Mouse (Mus musculus) c-Kit-positive CD71-positive TER-119-positive erythroid progenitor cells, embryonic 14.5 days (primary cell): ENCODE measurements around the gene Pimreg.
A peak's percentile ranks its signal among the peaks of the same experiment; 100 is the strongest.

Experiments used
- DNase-seq: peaks from one replicate; pipeline ENCODE4 v3.0.0-alpha.2; 2013; ENCODE audit warnings: low spot score

Gene Pimreg

DNA sequence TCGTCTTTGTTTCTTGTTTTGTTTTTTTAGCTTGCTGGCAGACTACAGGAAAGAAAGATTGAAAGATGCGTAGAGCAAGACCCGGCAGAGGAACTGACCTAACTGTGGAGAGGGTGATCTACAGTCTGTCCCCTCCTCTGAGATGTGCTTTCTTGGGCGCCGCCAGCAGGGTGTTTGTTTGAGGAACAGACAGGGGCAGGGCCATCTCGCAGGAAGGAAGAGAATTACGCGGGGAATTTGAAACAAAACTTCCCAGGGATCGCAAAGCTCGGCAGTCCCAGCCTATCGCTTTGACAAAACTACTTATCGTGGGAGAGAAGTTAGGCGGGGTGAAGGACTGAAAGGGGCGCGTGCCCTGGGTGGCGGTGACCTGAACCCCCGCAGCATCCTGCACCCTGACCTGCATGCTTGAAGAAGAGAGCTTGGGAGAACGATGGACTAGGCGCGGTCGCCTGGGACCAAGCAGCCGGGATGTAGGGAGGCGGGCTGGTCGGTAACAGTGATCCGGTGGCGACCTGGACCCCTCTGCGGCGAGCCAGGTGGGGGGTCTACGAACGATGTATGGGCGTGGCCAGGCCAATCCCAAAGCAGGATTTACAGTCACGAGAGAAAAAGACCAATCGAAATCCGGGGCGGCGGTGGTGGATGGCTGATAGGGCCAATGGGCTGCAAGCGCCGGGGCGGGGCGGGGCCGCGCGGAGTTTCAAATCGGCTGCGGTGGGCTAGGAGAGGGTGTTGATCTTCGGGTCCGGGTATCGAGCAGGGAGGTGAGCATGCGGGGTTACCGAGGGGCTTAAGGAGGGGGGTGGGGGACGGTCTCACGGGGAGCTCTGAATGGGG lies at the start of gene Pimreg:
Gene Pimreg, plus strand, starts transcription at position 265 of the 840 bp plus-strand sequence.
- peak; percentile 55 for DNase-seq

DNA sequence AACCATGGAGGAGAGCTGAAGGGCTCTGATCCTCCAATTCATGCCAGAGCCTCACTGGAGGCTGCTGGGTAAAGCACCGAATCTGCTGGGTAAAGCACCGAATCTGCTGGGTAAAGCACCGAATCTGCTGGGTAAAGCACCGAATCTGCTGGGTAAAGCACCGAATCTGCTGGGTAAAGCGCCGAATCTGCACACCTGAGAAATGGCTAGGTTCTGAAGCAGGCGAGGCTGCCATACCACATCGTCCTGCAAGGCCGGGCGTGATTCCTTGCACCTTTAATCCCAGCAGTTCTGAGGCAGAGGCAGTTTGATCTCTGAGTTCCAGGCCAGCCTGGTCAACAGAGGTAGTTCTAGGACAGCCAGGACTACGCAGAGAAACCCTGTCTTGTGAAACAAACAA lies 49.4 kb upstream of the Pimreg start:
- DNase-seq, result no peak

GRCm38 (mm10) chr11:71995968-71996511 lies 45.8 kb upstream of the Pimreg start:
- DNase-seq, result no peak

DNA sequence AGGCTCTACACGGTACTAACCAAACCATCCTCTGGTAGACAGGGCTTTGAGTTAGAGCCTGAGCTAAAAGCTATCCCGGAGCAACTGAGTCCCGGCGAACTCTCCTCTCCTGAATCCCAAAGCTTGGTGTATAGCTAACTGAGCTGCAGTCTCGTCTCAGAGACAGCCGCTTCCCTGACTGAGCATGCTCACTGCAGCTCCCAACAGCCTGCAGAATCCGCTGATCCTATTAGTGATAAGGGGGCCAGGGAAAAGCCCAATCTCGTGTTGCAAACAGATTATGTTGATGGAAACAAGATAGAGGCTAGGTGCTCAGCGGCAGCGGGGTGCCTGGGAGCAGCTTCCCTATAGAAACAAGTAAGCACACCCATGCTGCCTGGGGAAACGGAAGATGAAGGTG lies 45.0 kb upstream of the Pimreg start:
- DNase-seq, result no peak

- no peak for DNase-seq
Observed at GRCm38 (mm10) chr11:72000194-72000593, 41.6 kb upstream of the Pimreg start.

GRCm38 (mm10) chr11:72002138-72002853 lies 39.5 kb upstream of the Pimreg start:
- peak; percentile 24 for DNase-seq

DNA sequence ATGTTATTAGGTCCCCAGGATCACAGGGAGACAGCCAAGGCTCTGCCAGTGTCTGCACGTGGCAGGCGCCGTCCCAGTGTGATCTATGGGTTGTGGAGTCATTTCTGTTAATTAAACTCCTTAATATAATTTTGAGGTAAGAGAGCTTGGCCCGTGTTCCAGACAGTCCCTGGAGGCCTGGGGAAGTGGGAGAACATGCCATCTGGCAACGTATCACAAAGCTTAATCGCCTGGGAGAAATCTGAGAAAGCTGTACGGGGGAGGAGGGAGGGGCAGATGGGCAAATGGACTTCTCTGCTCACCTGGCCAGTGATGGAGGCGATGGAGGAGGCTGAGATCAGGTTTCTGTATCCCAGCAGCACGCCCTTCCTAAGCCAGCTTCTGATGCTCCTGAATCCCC lies 38.7 kb upstream of the Pimreg start:
- DNase-seq, result no peak

- no peak for DNase-seq
Observed at GRCm38 (mm10) chr11:72005547-72005946, 36.3 kb upstream of the Pimreg start.

DNA sequence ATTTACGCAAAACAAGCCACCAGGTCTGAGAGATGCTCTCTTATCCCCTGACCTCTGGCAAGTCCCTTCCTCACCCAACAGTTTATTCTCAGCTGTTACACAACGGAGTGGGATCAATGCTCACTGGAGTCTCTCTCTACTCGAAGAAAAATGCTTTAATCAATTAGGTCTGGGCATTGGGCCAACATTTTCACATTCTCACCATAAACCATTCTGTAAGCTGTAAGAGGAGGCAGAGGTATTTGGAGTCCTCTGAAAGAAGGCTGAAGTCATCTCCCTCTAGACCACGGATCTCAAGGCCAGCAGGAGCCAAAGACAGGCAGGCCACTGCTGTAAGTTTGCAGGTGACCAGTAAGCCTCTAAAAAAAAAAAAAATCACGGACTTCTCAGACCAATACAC lies 31.5 kb upstream of the Pimreg start:
- DNase-seq, result no peak

DNA sequence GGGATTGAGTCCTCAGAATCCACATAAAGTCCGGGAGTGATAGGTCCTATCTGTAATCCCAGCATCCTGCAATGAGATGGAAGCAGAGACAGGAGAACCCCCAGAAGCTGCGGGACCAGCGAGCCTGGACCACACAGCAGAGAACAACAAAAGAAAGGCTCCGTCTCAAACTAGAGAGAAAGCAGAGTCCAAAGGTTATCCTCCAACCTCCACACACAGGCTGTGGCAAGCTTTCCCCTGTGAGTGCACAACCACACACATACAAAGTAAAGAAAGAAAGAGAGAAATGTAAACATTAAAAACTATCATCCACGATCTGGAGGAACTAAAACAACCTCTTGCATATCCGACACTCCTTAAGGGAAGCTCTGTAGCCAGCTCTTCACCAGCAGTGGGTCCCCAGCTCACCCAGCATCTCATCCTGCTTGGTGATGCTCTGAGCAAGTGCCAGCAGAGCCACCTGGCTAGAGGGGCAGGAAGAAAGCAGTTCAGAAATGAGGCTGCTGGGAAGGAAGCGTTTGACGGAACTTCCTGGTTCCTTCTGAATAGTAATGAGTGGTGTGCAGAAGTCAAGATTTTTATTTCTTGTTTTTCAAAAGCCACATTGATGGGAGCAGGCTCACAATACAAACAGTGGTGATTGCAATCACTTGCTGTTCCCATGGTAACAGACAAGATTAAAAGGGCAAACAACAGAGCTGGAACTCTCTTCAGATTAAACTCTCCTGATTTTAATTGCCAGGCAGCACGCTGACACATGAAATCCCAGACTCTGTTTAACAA lies 30.7 kb upstream of the Pimreg start:
- DNase-seq, result no peak

- no peak for DNase-seq
Observed at GRCm38 (mm10) chr11:72011955-72012354, 29.9 kb upstream of the Pimreg start.

- no peak for DNase-seq
Observed at GRCm38 (mm10) chr11:72014674-72015073, 27.2 kb upstream of the Pimreg start.

- DNase-seq, result no peak
Observed at GRCm38 (mm10) chr11:72016518-72017252, 25.1 kb upstream of the Pimreg start.

DNA sequence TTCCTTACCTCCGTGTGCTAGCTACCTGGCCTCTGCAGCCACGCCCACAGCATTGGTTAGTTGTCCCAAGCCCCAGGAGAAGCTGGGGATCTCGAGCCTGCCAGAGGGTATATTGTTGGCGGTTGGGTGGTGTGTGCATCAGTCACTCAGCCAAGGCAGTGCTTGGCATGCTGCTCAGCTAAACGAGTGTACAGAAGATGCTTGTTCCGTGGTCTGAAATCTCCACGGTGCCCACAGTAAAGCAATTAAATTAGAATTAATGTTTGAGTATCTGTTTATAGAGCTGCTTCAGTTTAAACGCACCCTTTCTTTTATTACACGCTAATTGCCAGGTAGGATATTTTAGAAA lies 24.6 kb upstream of the Pimreg start:
- DNase-seq, result no peak

DNA sequence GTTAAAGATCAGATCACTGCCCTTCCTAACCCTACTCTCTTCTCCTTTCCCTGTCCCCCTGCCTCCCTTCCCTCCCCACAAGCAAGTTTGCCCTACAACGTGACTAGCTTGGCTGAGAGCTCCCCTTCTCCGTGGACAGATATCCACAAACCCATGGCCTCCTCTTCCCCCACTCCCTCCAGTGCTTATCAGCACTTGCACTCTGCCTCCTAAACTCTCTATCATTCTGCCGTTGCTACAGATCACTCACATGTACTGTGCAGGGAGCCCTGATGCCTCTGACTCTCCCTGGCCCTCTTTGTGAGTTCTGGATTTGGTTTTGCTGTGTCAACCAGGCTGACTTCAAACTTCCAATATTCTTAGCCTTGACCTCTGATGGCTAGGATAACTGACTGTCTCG lies 20.8 kb upstream of the Pimreg start:
- DNase-seq, result no peak

GRCm38 (mm10) chr11:72022827-72023226 lies 19.0 kb upstream of the Pimreg start:
- DNase-seq, result no peak

GRCm38 (mm10) chr11:72023581-72023980 lies 18.3 kb upstream of the Pimreg start:
- no peak for DNase-seq

- peak; percentile 33 for DNase-seq
Observed at GRCm38 (mm10) chr11:72024193-72024781, 17.5 kb upstream of the Pimreg start.

DNA sequence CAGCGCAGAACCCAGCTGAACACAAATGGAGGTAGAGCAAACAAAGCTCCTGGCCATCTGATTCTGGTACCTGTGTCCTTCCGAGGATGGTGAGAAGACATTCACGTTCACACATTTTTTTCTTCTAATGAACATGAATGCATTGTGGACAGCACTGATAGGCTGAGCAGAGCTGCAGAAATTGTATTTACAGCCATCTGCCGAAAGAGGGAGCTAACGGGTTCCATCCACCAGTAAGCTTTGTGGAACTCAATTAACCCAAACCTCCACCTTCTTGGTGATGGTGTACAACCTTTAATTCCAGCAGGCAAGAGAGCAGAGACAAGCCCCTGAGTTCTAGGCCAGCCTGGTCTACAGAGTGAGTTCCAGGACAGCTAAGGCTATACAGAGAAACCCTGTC lies 16.0 kb upstream of the Pimreg start:
- DNase-seq, result peak; percentile 34

GRCm38 (mm10) chr11:72026516-72026915 lies 15.3 kb upstream of the Pimreg start:
- no peak for DNase-seq

DNA sequence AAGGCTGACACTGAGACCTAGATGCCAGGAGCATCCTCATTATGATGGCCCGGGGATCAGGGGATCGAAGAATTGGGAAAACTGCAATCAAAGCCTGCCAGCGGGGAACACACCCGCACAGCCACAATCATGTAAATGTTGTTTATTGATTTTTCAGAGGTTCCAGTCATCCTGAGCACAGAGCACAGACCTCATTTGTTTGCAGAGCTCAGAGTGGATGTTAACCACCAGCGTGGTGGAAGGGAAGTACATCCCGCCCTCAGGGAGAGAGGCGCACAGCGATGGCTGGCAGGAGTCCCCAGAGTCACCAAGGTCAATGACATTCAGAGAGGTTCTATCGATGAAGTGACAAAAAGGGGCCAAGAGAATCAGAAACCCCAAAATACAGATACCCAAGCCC lies 14.0 kb upstream of the Pimreg start:
- no peak for DNase-seq
